Mouse (Mus musculus) heart, postnatal 0 days (tissue): ENCODE results near the gene Dtnbp1. TPM values are rescaled to one million over a fixed set of nuclear protein-coding genes. Genes with fewer than 3 reads are reported as not detected.

ENCODE experiments used
- ATAC-seq: fragments of 200-750 bp; cut with Nextera tagmentation; 2 replicates; pipeline ENCODE4 v1.8.0; 2017; ENCODE audit warnings: low read depth, moderate number of reproducible peaks, moderate library complexity; ENCODE audit not compliant: insufficient read depth
- DNase-seq: peaks from one replicate; pipeline ENCODE4 v3.0.0-alpha.2; 2016; ENCODE audit warnings: low spot score
- H3K27ac ChIP-seq: fragments of 300-500 bp; sonication (generic); 2 replicates; pipeline ENCODE4 v1.5.1; 2014; ENCODE audit warnings: low read depth, mild to moderate bottlenecking
- H3K27me3 ChIP-seq: fragments of 300-500 bp; sonication (generic); 2 replicates; pipeline ENCODE4 v1.6.1; 2014; ENCODE audit warnings: low read length, mixed read lengths; ENCODE audit not compliant: control insufficient read depth, insufficient read depth
- H3K36me3 ChIP-seq: fragments of 300-500 bp; sonication (generic); replicated peaks from 2 replicates; pipeline ENCODE4 v1.6.1; 2014; ENCODE audit warnings: low read length, mixed read lengths; ENCODE audit not compliant: control insufficient read depth, insufficient read depth
- H3K4me1 ChIP-seq: fragments of 300-500 bp; sonication (generic); 2 replicates; pipeline ENCODE4 v1.6.1; 2014; ENCODE audit warnings: antibody characterized with exemption; ENCODE audit not compliant: control insufficient read depth, insufficient read depth
- H3K4me2 ChIP-seq: fragments of 300-500 bp; sonication (generic); 2 replicates; pipeline ENCODE4 v1.6.1; 2014; ENCODE audit warnings: low read depth, mild to moderate bottlenecking, low read length, moderate library complexity
- H3K4me3 ChIP-seq: fragments of 300-500 bp; sonication (generic); 2 replicates; pipeline ENCODE4 v1.5.1; 2014; ENCODE audit warnings: low read depth, low read length
- H3K9ac ChIP-seq: fragments of 300-500 bp; sonication (generic); replicated peaks from 2 replicates; pipeline ENCODE4 v1.6.1; 2014; ENCODE audit warnings: low read depth, low read length, mixed read lengths
- H3K9me3 ChIP-seq: fragments of 300-500 bp; sonication (generic); replicated peaks from 2 replicates; pipeline ENCODE4 v1.6.1; 2016; ENCODE audit warnings: low read length; ENCODE audit not compliant: control insufficient read depth
- CTCF ChIP-seq: IDR thresholded peaks from 2 replicates; pipeline ENCODE4 v1.5.1; 2016; ENCODE audit warnings: antibody characterized with exemption, control low read depth, low read depth
- EP300 ChIP-seq: IDR thresholded peaks from 2 replicates; pipeline ENCODE4 v1.6.1; 2016; ENCODE audit warnings: antibody characterized with exemption, low read depth
- WGBS: fragments of 180-500 bp; shearing (Covaris S2); extraction: QIAGEN DNeasy Blood & Tissue Kit; methylation state at CpG from one replicate; pipeline ENCODE4 v1.1.7; 2014; 5-methylcytosine and 5-hydroxymethylcytosine counted together
- polyA plus RNA-seq: library from polyadenylated mRNA; unstranded; fragments of >200 nt; fragmentation: Nextera tagmentation; extraction: Ambion mirVana; gene quantifications from 2 replicates; pipeline ENCODE4 v1.2.1, GENCODE M21; 2015
- total RNA-seq: library from RNA; depleted of rRNA; stranded (reverse); fragments of >200 nt; gene quantifications from 2 replicates; pipeline ENCODE4 v1.2.3, GENCODE M21; 2014; ENCODE audit warnings: low replicate concordance

Dtnbp1 gene
- total and polyA plus RNA-seq, 2 experiments from 2014 or later, result 53.7 to 86.0 TPM

GRCm38 (mm10) chr13:44913560-44913959, 88.4 kb downstream of the Dtnbp1 start:
- DNase-seq (peak; percentile 28), ATAC-seq (peak; percentile 31; the same call in 1 of the 2 replicates)
- Histone ChIP-seq H3K4me2 (no peak overlapping the region), H3K4me1 (peaks cover 28% of the 10 kb centered on the region; the same call in 1 of the 2 replicates), H3K27ac (no peak overlapping the region), H3K9ac (no peak overlapping the region), H3K4me3 (no peak overlapping the region), H3K27me3 (no peaks in the 10 kb centered on the region), H3K36me3 (peaks cover 83% of the 10 kb centered on the region), H3K9me3 (no peaks in the 10 kb centered on the region)
- TF ChIP-seq EP300, result no peak
- TF ChIP-seq CTCF, result peak; percentile 51
- 53% methylated on average over 7 of the region's 7 CpGs for WGBS

GRCm38 (mm10) chr13:44912851-44913250, 89.1 kb downstream of the Dtnbp1 start:
- DNase-seq (no peak), ATAC-seq (no peak)
- Histone ChIP-seq H3K4me1 (peaks cover 36% of the 10 kb centered on the region), H3K36me3 (peaks cover 76% of the 10 kb centered on the region), H3K9me3 (no peaks in the 10 kb centered on the region), H3K27me3 (no peaks in the 10 kb centered on the region), H3K4me2 (no peak overlapping the region), H3K9ac (0 out of 2 replicates have a peak overlapping the region, but pooled peaks have one; percentile 26), H3K4me3 (no peak overlapping the region), H3K27ac (no peak overlapping the region)
- 67% methylated on average over 2 of the region's 2 CpGs for WGBS
- TF ChIP-seq CTCF (no peak), EP300 (no peak)

DNA sequence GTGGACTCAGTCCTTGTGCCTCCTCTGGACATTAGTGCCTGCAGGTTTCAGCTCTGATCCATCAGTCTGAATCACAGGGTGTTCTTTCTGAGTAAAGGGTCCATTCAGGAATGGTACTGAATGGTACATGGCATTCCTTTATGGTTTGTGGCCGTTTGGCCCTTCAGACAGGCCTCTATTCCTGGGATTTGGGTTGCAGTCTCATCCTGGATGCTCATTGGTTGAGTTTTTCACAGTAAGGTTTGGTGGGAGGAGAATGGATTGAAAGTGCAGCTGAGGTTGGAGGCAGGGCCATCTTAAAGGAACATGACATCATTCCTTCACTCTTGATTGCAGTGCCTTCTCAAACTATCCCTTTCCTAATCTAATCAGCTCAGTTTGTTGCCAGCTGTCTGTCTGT, 93.2 kb downstream of the Dtnbp1 start:
- WGBS, result 37% methylated on average over 1 of the region's 1 CpGs
- peaks cover 36% of the 10 kb centered on the region for H3K4me1 ChIP-seq
- peaks cover 65% of the 10 kb centered on the region for H3K36me3 ChIP-seq
- DNase-seq, result no peak
- no peak overlapping the region for H3K9ac ChIP-seq
- no peak overlapping the region for H3K4me2 ChIP-seq
- no peaks in the 10 kb centered on the region for H3K27me3 ChIP-seq
- no peak for TF ChIP-seq EP300
- no peak for TF ChIP-seq CTCF
- H3K4me3 ChIP-seq, result no peak overlapping the region
- H3K27ac ChIP-seq, result 0 out of 2 replicates have a peak overlapping the region, but pooled peaks have one; percentile 64
- no peaks in the 10 kb centered on the region for H3K9me3 ChIP-seq
- no peak for ATAC-seq

GRCm38 (mm10) chr13:44907702-44908101, 94.2 kb downstream of the Dtnbp1 start:
- peaks cover 61% of the 10 kb centered on the region for H3K36me3 ChIP-seq
- no peaks in the 10 kb centered on the region for H3K9me3 ChIP-seq
- TF ChIP-seq EP300 (0 out of 2 replicates have a peak, but pooled peaks have one; percentile 19), CTCF (no peak)
- no peaks in the 10 kb centered on the region for H3K27me3 ChIP-seq
- DNase-seq (peak; percentile 80), ATAC-seq (peak; percentile 86)
- no peak overlapping the region for H3K9ac ChIP-seq
- no peak overlapping the region for H3K4me2 ChIP-seq
- no peak overlapping the region for H3K4me3 ChIP-seq
- peak overlapping the region; percentile 64 for H3K27ac ChIP-seq
- WGBS, result 3% methylated on average over 6 of the region's 6 CpGs
- peaks cover 33% of the 10 kb centered on the region for H3K4me1 ChIP-seq

- Histone ChIP-seq H3K4me3 (no peak overlapping the region), H3K27ac (no peak overlapping the region), H3K4me1 (peaks cover 22% of the 10 kb centered on the region), H3K27me3 (no peaks in the 10 kb centered on the region), H3K36me3 (peaks cover 58% of the 10 kb centered on the region), H3K9ac (no peak overlapping the region), H3K4me2 (no peak overlapping the region), H3K9me3 (no peaks in the 10 kb centered on the region)
- ATAC-seq, result no peak
- DNase-seq, result no peak
- 89% methylated on average over 11 of the region's 11 CpGs for WGBS
- TF ChIP-seq CTCF (no peak), EP300 (no peak)
Measured at GRCm38 (mm10) chr13:44906141-44906540, 95.8 kb downstream of the Dtnbp1 start.

DNA sequence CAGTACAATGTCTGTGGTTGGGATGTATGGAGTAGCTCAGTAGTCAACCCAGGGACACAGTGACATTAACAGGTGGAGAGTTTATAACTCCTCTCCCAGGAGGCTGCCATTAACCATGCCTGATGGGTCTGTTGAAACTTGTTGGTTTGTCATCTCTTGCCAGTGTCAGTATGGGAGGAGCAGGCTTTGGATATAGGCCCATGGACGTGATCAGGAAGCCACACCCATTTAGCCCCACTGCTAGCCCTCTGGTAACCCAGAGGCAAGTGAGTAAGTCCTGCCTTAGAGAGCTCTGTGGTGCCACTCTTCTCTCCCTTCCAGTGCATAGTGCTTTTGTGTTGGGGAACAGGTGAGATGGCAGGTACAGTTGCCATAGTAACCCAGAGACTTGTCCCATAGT, 97.7 kb downstream of the Dtnbp1 start:
- no peak for TF ChIP-seq CTCF
- WGBS, result 25% methylated on average over 1 of the region's 1 CpGs
- peaks cover 43% of the 10 kb centered on the region for H3K36me3 ChIP-seq
- H3K4me3 ChIP-seq, result no peak overlapping the region
- H3K9me3 ChIP-seq, result no peaks in the 10 kb centered on the region
- H3K27me3 ChIP-seq, result no peaks in the 10 kb centered on the region
- peaks cover 15% of the 10 kb centered on the region for H3K4me1 ChIP-seq
- H3K4me2 ChIP-seq, result no peak overlapping the region
- ATAC-seq (no peak), DNase-seq (no peak)
- H3K27ac ChIP-seq, result no peak overlapping the region
- no peak overlapping the region for H3K9ac ChIP-seq
